Mouse (Mus musculus) v-Abl transformed pro-B cells (cell line): Measurements from ENCODE around the gene Ddx43.

ENCODE experiments used
- in situ Hi-C, 2 experiments: fragments of 400-800 bp; cut with MboI; formaldehyde crosslinking; loops; one replicate each; pipeline ENCODE4 v1.15.1; 2025; ENCODE audit not compliant: unreplicated experiment in 2 of 2

The Ddx43 gene

GRCm38 (mm10) chr9:78432471-78432870 lies 36.9 kb downstream of the Ddx43 start:
- in situ Hi-C loops = no loop called here

DNA sequence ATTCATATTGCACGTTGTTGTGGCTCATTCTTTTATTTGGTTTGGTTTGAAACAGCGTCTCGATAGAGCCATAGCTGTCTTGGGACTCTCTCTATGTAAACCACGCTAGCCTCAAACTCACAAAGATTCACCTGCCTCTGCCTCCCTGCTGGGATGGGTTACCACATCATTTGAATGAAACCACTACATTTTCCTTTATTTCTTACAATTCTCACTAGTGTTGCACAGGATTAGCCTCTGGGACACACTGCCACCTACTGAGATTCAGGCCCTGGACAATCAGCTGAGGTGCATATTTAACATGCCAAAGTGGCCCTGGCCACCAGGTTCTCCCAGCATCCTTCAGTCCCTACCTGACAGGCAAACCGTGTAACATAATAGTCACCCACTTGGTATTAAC lies 43.8 kb downstream of the Ddx43 start:
- in situ Hi-C loops = no loop called here

GRCm38 (mm10) chr9:78442237-78442578 lies 46.6 kb downstream of the Ddx43 start:
- in situ Hi-C loops = no loop called here

- in situ Hi-C loops = no loop called here
These were observed 47.2 kb downstream of the Ddx43 start, which contains the start of gene Cgas for GRCm38 (mm10) chr9:78442579-78443392. Gene Cgas, minus strand, starts transcription at chr9:78443237.

- in situ Hi-C loops = no loop called here
These were observed 52.0 kb downstream of the Ddx43 start for GRCm38 (mm10) chr9:78447606-78447972.

DNA sequence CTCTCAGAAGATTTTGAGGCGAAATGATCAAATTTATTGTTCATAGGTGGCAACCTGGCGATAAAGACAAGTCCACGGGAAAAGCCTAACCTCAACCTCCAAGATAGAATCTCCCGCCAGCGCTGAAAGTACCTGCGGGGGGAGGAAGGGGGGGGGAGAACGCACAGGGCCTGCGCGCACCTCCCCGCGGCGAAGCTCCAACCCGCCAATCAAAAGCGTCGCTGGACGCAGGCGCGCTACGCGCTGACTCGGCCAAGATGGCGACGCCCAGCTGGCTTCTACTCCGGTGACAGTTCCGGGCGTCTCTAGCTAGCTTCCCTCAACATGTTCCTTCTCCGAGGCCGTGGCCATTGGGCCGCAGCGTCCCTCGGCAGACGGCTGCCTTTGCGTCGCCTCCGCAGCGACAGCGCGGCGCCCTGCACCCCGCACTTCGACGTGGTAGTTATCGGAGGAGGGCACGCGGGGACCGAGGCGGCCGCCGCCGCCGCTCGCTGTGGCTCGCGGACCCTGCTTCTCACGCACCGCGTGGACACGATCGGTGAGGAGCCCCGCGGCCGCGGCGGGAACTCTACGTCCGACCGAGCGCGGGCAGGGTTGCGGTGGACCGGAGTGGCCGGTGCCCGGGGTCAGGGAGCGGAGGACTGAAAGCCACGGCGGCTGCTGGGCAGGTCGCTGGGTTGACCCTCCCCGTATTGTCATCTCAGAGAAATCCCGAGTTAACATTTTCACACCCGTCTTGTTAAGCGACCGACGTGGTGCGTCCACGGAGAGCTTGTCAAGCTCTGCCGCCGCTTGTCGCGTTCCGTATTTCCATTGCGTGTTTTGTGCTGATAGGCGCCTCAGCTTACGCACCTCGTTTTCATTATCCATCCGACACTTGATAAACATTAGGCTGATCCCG lies 52.6 kb downstream of the Ddx43 start, which contains the start of the genes Mto1 and Gm17324:
Gene Mto1 (plus strand): TSS at position 236 of the 901 bp plus-strand sequence.
Gene Gm17324 (minus strand): TSS at position 814 of the 901 bp plus-strand sequence.
- in situ Hi-C loops = no loop called here

DNA sequence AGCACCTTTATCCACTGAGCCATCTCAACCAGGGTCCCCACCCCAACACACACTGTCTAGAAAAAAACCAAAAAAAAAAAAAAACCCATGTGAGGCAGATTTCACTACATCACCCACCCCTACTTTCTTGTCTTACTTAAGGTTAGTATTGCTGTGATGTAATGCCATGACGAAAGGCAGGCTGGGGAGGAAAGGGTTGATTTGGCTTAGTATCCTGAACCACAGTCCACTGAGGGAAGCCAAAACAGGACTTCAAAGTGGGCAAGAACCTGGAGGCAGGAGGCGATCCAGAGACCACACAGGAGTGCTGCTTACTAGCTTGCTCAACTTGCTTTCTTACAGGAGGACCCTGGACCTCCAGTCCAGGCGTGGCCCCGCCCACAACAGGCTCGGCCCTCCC lies 54.8 kb downstream of the Ddx43 start:
- in situ Hi-C loops = loop anchor here (25.0 kb wide), 2 partner anchors 513 to 1287 kb away; no protein-coding TSS in a partner anchor

DNA sequence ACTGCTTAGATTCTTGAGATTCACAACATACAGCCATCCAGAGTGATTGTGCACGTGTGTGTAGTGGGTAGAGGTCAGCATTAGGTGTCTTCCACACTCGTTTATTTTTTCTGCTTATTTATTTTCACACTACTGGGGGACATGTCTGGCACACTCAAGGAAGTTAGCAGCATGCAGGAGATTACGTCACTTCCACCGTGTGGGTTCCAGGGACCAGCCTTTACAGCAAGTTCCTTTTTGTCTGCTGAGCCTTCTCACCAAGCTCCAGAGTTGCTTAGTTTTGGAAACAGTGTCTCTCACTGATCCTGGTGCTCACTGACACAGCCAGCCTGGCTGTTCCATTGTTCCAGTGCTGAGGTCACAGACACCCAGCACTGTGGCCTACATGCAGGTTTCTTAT lies 55.8 kb downstream of the Ddx43 start:
- in situ Hi-C loops = loop anchor here (25.0 kb wide), 2 partner anchors 514 to 1286 kb away; no protein-coding TSS in a partner anchor

- in situ Hi-C loops = loop anchor here (25.0 kb wide), 2 partner anchors 520 to 1280 kb away; no protein-coding TSS in a partner anchor
These were observed 61.4 kb downstream of the Ddx43 start for GRCm38 (mm10) chr9:78457026-78457425.

DNA sequence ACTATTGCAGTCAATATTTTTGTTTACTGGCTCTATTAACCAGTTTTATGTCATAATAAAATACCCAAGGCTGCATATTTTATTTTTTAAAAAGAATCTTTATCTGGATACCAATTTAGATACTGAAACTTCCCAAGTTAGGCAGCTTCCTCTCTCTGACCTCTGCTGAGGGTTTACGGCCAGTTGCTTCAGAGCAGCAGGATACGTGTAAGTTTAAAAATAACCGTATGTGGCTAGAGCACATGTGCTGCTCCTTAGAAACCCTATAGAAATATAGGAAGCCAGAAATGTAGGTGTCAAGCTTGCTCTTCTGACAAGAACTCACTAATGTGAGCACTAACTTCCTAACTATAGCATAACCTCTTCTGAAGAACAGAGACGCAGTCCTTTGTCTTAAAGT lies 67.8 kb downstream of the Ddx43 start:
- in situ Hi-C loops = loop anchor here (25.0 kb wide), 2 partner anchors 526 to 1274 kb away; no protein-coding TSS in a partner anchor

- in situ Hi-C loops = loop anchor here (25.0 kb wide), 2 partner anchors 528 to 1272 kb away; no protein-coding TSS in a partner anchor
These were observed 70.1 kb downstream of the Ddx43 start for GRCm38 (mm10) chr9:78465725-78466124.
